Mouse (Mus musculus) urinary bladder, postnatal 10 days (tissue): ENCODE results near the gene Olfr5.
"Not testable (repeated sequence)": the region's sequence is repeated elsewhere in the genome, so short reads cannot be mapped to it uniquely, and the experiment has no call there.

Source experiments
- DNase-seq: peaks from one replicate; pipeline ENCODE4 v3.0.0; 2022; ENCODE audit warnings: low spot score

Olfr5 gene

DNA sequence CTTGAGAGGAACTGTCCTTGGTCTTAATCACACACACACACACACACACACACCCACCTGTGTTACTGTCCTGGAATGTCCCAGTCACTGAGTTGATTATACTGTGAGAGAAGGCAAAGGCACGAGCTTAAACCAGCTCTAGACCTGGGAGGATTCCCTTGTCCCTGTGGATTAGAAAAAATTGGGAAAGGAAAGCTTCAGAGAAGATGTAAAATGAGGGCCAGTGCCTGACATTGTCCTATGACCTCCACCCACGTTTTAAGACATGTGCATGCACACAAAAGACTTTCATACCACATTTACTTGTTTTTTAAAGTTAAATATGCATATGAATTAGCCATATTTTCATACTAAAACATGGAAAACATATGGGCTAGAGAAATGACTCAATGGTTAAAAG lies at the start of gene Olfr5:
Gene Olfr5, minus strand, starts transcription at position 101 of the 400 bp plus-strand sequence.
- DNase-seq = no peak

GRCm38 (mm10) chr7:6526141-6526540 lies 39.4 kb upstream of the Olfr5 start:
- no peak for DNase-seq

DNA sequence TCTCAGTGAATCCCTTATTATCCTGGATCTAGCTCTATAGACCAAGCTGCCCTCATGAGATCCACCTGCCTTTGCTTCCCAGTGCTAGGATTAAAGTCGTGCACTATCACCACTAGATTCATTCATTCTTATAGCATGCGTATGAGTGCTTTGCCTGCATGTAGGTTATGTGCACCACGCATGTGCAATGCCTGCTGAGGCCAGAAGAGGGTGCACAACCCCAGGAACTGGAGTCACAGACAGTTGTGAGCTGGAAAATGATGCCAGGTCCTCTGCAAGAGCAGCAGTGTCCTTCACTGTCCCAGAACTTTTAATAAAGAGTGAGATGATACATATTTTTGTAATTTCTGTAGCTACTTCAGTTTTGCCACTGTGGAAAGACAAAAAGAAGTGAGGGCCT lies 38.3 kb upstream of the Olfr5 start:
- no peak for DNase-seq

GRCm38 (mm10) chr7:6522850-6523249 lies 36.1 kb upstream of the Olfr5 start, which contains the start of gene Olfr1349:
Olfr1349 (minus strand) TSS chr7:6522950.
- DNase-seq = no peak

- DNase-seq = no peak
Observed at GRCm38 (mm10) chr7:6521666-6522065, 34.9 kb upstream of the Olfr5 start.

GRCm38 (mm10) chr7:6508648-6509047 lies 21.9 kb upstream of the Olfr5 start, which contains the start of gene Olfr1348:
Olfr1348 (minus strand) TSS chr7:6508748.
- DNase-seq = no peak

GRCm38 (mm10) chr7:6499655-6500054 lies 12.9 kb upstream of the Olfr5 start, which contains the start of gene Olfr1347:
Olfr1347 (minus strand) TSS chr7:6499755.
- no peak for DNase-seq

DNA sequence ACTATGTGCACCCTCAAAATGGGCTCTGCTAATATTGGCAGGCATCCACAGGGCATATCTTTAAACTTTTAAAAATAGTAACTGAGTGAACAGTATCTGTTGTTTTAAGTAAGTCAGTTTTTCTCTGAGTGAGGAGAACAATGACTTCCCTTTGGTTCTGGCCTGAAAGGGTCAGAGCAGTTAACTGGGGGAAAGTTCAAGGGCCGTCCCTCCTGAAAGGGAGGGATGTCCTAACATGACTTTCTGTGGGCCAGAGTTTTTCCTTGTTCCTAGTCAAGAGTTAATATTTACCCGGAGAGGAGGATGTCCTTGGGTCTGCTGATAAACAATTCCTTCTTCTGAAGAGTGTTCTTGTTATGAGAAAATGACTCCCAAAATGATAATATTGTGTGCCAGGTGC lies 9.1 kb downstream of the Olfr5 start:
- not testable (repeated sequence) for DNase-seq

- no peak for DNase-seq
Observed at GRCm38 (mm10) chr7:6466951-6467350, 19.8 kb downstream of the Olfr5 start, which contains the start of gene Olfr1346. Olfr1346 (plus strand) TSS chr7:6467101.

- DNase-seq = no peak
Observed at GRCm38 (mm10) chr7:6456399-6456798, 30.3 kb downstream of the Olfr5 start.

GRCm38 (mm10) chr7:6455868-6456267 lies 30.9 kb downstream of the Olfr5 start, which contains the start of gene Olfr1336:
Olfr1336 (plus strand) TSS chr7:6456168.
- no peak for DNase-seq

DNA sequence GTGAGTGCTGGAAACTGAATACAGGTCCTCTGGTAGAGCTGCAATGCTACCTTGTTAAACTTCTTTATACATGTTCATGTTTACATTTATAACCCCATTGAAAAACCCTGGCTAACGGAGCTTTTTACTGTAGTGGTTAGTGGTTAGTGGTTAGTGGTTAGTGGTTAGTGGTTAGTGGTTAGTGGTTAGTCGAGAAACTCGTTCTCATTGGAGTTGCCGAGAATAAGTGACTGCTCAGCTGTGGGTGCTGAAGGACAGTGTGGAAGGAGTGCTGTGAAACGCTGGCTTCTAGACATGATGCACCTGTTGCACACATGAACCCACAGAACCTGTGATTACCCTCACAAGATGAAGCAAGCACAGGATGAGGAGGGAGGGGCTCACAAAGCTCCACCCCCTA lies 39.0 kb downstream of the Olfr5 start:
- no peak for DNase-seq

GRCm38 (mm10) chr7:6441173-6441572 lies 45.6 kb downstream of the Olfr5 start:
- DNase-seq = no peak

DNA sequence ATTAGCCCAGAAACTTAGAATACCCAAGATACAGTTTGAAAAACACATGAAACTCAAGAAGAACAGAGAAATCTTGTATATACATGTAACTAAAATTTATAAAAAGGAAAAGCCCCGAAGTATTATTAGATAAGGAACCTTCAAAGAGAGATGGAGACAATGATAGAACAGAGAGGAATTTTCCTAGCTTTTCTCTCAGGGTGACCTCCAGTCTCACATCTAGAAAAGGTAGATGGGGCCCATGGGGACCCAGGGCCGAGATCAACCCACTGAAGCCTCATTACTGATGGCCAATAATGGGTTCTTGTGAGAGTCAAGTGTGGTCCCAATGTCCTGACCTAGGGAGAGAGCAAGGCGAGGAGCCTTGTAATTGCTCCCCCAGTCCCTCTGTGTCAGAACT lies 48.4 kb downstream of the Olfr5 start, which contains the start of gene Olfr1344:
Gene Olfr1344, plus strand, starts transcription at position 301 of the 400 bp plus-strand sequence.
- DNase-seq = no peak

GRCm38 (mm10) chr7:6430342-6430741 lies 56.4 kb downstream of the Olfr5 start:
- no peak for DNase-seq

GRCm38 (mm10) chr7:6429381-6429780 lies 57.4 kb downstream of the Olfr5 start:
- no peak for DNase-seq
